16 mouse cellular contexts compared by ENCODE assay signal in genomic region chr5:123985434-123985833, GRCm38 (mm10). TPM values are rescaled to one million over a fixed set of nuclear protein-coding genes. Genes with fewer than 3 reads are reported as not detected.
DNase-seq lines count a peak whose midpoint lies in the region; ATAC-seq and TF ChIP-seq lines count a peak whose summit lies in the region.
"Had no signal": no experiment of that assay in that cellular context is flagged by ENCODE, and none has a peak within 500 bp of the region (broad histone marks: within the 10 kb centered on the region; RNA-seq: fewer than 3 reads in every experiment).

No protein-coding gene starts in this region.

- peak; percentile 18 for DNase-seq in cerebellum, adult 9-10 months
- no peak for DNase-seq in cerebellum, adult 11 months
- DNase-seq in heart, adult 8-10 months (ENCODE audit: low spot score) = no peak
- DNase-seq in kidney, postnatal 0 days (ENCODE audit: low spot score) = no peak
- DNase-seq in kidney, postnatal 25 days = no peak
- no peak for DNase-seq in ovary, postnatal 36 days (ENCODE audit: low spot score)
- DNase-seq: adrenal gland, postnatal 10 days; gastrocnemius, postnatal 25 days; kidney, postnatal 36 days; right cerebral cortex, adult 18-20 months had no signal

- H3K4me1 ChIP-seq in heart, embryonic 13.5 days = peaks cover 63% of the 10 kb centered on the region
- H3K4me1 ChIP-seq in kidney, postnatal 0 days (replicated peaks; ENCODE audit: insufficient read depth, low read length) = 0 out of 2 replicates have a peak, but pooled peaks cover 3% of the 10 kb centered on the region
- H3K4me1 ChIP-seq in cortical plate, adult 2 months (ENCODE audit: control insufficient read depth, insufficient read depth, low read length) = peaks cover 7% of the 10 kb centered on the region

- TF ChIP-seq CTCF in kidney, postnatal 0 days (IDR thresholded peaks at IDR 0.05; ENCODE audit: low read depth) = no peak
- no peak for TF ChIP-seq CTCF in cortical plate, adult 2 months (IDR thresholded peaks at IDR 0.05; ENCODE audit: extremely low read depth, insufficient read depth, low read length)

- H3K4me3 ChIP-seq in heart, embryonic 13.5 days = no peak overlapping the region
- H3K4me3 ChIP-seq in kidney, postnatal 0 days (replicated peaks; ENCODE audit: low read depth, low read length) = no peak overlapping the region
- H3K4me3 ChIP-seq in cortical plate, adult 2 months (ENCODE audit: insufficient read depth, low read length) = no peak overlapping the region
- H3K4me3 ChIP-seq: liver, embryonic 15.5 days; neural tube, embryonic 13.5 days had no signal

- no peaks in the 10 kb centered on the region for H3K9me3 ChIP-seq in heart, embryonic 13.5 days
- H3K9me3 ChIP-seq in kidney, postnatal 0 days (replicated peaks; ENCODE audit: low read length) = no peaks in the 10 kb centered on the region
- H3K9me3 ChIP-seq: liver, embryonic 15.5 days; neural tube, embryonic 13.5 days had no signal

- TF ChIP-seq POLR2A in cortical plate, adult 2 months (IDR thresholded peaks at IDR 0.05; ENCODE audit: extremely low read depth, insufficient read depth, low read length) = no peak

- no peak overlapping the region for H3K4me2 ChIP-seq in heart, embryonic 13.5 days
- H3K4me2 ChIP-seq in kidney, postnatal 0 days (ENCODE audit: low read length) = no peak overlapping the region
- H3K4me2 ChIP-seq: liver, embryonic 15.5 days; neural tube, embryonic 13.5 days had no signal

- H3K36me3 ChIP-seq in heart, embryonic 13.5 days = no peaks in the 10 kb centered on the region
- H3K36me3 ChIP-seq in kidney, postnatal 0 days (ENCODE audit: insufficient read depth, low read length) = no peaks in the 10 kb centered on the region
- H3K36me3 ChIP-seq: neural tube, embryonic 13.5 days had no signal

- H3K9ac ChIP-seq in heart, embryonic 13.5 days = no peak overlapping the region
- H3K9ac ChIP-seq in kidney, postnatal 0 days (ENCODE audit: low read depth, low read length) = no peak overlapping the region
- H3K9ac ChIP-seq: liver, embryonic 15.5 days; neural tube, embryonic 13.5 days had no signal

- WGBS in heart, embryonic 13.5 days = 62% methylated on average over 9 of the region's 9 CpGs
- 54% methylated on average over 9 of the region's 9 CpGs for WGBS in kidney, postnatal 0 days

- ATAC-seq in heart, embryonic 13.5 days (ENCODE audit: extremely low read depth, insufficient number of reproducible peaks, low FRiP score, low TSS enrichment) = no peak
- ATAC-seq in kidney, postnatal 0 days (replicated peaks; ENCODE audit: low FRiP score, low read depth) = no peak
- ATAC-seq: inflammation-experienced regulatory T-cells, adult 6 months; midbrain, embryonic 16.5 days had no signal

- H3K27me3 ChIP-seq in heart, embryonic 13.5 days (replicated peaks) = peaks cover 4% of the 10 kb centered on the region; the same call in 1 of the 2 replicates
- no peaks in the 10 kb centered on the region for H3K27me3 ChIP-seq in kidney, postnatal 0 days (ENCODE audit: insufficient read depth, low read length)
- H3K27me3 ChIP-seq: liver, embryonic 15.5 days had no signal

- peak overlapping the region; percentile 13; the same call in 1 of the 2 replicates for H3K27ac ChIP-seq in heart, embryonic 13.5 days (replicated peaks)
- peak overlapping the region; percentile 31; the same call in 1 of the 2 replicates for H3K27ac ChIP-seq in kidney, postnatal 0 days
- H3K27ac ChIP-seq in cortical plate, adult 2 months (ENCODE audit: insufficient read depth, low read length) = peak overlapping the region; percentile 66
- H3K27ac ChIP-seq: liver, embryonic 15.5 days; neural tube, embryonic 13.5 days had no signal

RNA-seq across cellular contexts. Expression of gene Hip1r, which starts 12.0 kb away (rescaled TPM):
- 4.7 and 5.6 TPM in 2 replicates for polyA plus RNA-seq in heart, embryonic 13.5 days (2015; fragmentation: Nextera tagmentation; extraction: Ambion mirVana)
- 10 to 100 TPM; 11.5 to 15.5 (median 13.7) TPM for total RNA-seq in heart, adult 8-10 months (2022)
- polyA plus RNA-seq in kidney, postnatal 0 days (2015; fragmentation: Nextera tagmentation; extraction: Ambion mirVana) = 24.8 and 28.4 TPM in 2 replicates
- 42.1 and 46.6 TPM in 2 replicates for polyA plus RNA-seq in cortical plate, adult 2 months (2012; rRNA removed)

RNA-seq across cellular contexts. Expression of gene Vps37b, which starts 46.6 kb away (rescaled TPM):
- polyA plus RNA-seq in heart, embryonic 13.5 days (2015; fragmentation: Nextera tagmentation; extraction: Ambion mirVana) = 51.2 and 52.2 TPM in 2 replicates
- 10 to 100 TPM; 13.7 to 24.0 (median 16.5) TPM for total RNA-seq in heart, adult 8-10 months (2022)
- polyA plus RNA-seq in kidney, postnatal 0 days (2015; fragmentation: Nextera tagmentation; extraction: Ambion mirVana) = 30.7 and 31.7 TPM in 2 replicates
- 48.4 and 48.7 TPM in 2 replicates for polyA plus RNA-seq in cortical plate, adult 2 months (2012; rRNA removed)

RNA-seq across cellular contexts. Expression of gene Ccdc62, which starts 55.0 kb away (rescaled TPM):
- polyA plus RNA-seq in heart, embryonic 13.5 days (2015; fragmentation: Nextera tagmentation; extraction: Ambion mirVana) = 3.7 TPM in 2 replicates
- 1 to 10 TPM in 3 of 4 experiments, under 1 TPM in 1; 0.60 to 3.8 (median 2.0) TPM for total RNA-seq in heart, adult 8-10 months (2022)
- 6.4 and 7.1 TPM in 2 replicates for polyA plus RNA-seq in kidney, postnatal 0 days (2015; fragmentation: Nextera tagmentation; extraction: Ambion mirVana)
- polyA plus RNA-seq in cortical plate, adult 2 months (2012; rRNA removed) = 5.4 and 6.5 TPM in 2 replicates

RNA-seq across cellular contexts. Expression of gene Gm43518, which starts 58.2 kb away (rescaled TPM):
- 1.3 and 2.9 TPM in 2 replicates for polyA plus RNA-seq in heart, embryonic 13.5 days (2015; fragmentation: Nextera tagmentation; extraction: Ambion mirVana)
- under 1 TPM in 1 of 4 experiments, not detected in 3; 0.92 TPM for total RNA-seq in heart, adult 8-10 months (2022)
- 1.0 and 1.6 TPM in 2 replicates for polyA plus RNA-seq in kidney, postnatal 0 days (2015; fragmentation: Nextera tagmentation; extraction: Ambion mirVana)
- 1.0 and 1.8 TPM in 2 replicates for polyA plus RNA-seq in cortical plate, adult 2 months (2012; rRNA removed)
- total RNA-seq: adrenal gland, postnatal 10 days; gastrocnemius, postnatal 25 days had no signal

Comparison
In these comparisons a context has a peak if more than half of its experiments do, and no peak if none do; other contexts are left out.
1. H3K27ac ChIP-seq: peak in every context shown above with its lines; median percentile 66 in cortical plate, adult 2 months; 31 in kidney, postnatal 0 days; 13 in heart, embryonic 13.5 days.